In the genomic region with DNA sequence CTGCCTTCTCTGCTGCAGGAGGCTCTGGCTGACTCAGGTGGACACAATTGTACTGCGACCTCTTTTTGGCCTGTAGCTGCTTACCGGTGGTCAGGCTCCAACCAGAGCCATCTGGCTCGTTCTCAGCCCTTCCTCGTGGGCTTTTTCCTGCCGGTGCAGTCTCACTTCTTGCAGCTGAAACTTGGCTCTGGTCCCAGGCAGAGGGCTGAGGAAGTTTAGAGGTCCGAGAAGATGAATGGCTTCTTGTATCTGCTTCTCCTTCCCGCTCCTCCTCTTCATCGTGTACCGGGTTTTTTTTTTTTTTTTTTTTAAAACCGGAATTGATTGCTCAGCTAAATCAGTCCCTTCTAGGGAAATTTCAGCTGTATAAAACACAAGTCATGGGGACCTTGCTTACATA, we compare ENCODE assay signal across 8 mouse cellular contexts. TPM values are rescaled to one million over a fixed set of nuclear protein-coding genes. Genes with fewer than 3 reads are reported as not detected.
A peak's percentile ranks its signal among the peaks of the same experiment; 100 is the strongest.
DNase-seq lines count a peak whose midpoint lies in the region; ATAC-seq and TF ChIP-seq lines count a peak whose summit lies in the region.
"Had no signal": no experiment of that assay in that cellular context is flagged by ENCODE, and none has a peak within 500 bp of the region (broad histone marks: within the 10 kb centered on the region; RNA-seq: fewer than 3 reads in every experiment).

No protein-coding gene starts in this region.

- H3K27ac ChIP-seq in thymus, adult 2 months (ENCODE audit: control insufficient read depth, insufficient read depth, low read length) = no peak overlapping the region
- peak overlapping the region in 1 of 2 experiments; percentile 67; a peak in 2 of 4 replicates for H3K27ac ChIP-seq in heart, embryonic 14.5 days (replicated peaks in 1 of 2; ENCODE audit: control insufficient read depth in 1 of 2, insufficient read depth in 1 of 2, low read depth in 2 of 2, low read length in 2 of 2)
- H3K27ac ChIP-seq: limb, embryonic 12.5 days had no signal

- no peak for TF ChIP-seq CTCF in thymus, adult 2 months (IDR thresholded peaks at IDR 0.05; ENCODE audit: borderline replicate concordance, control insufficient read depth, extremely low read depth, insufficient read depth, low read length, poor library complexity)

- peak overlapping the region; percentile 18; the same call in 1 of the 2 replicates for H3K4me2 ChIP-seq in heart, embryonic 14.5 days (ENCODE audit: low read length)
- H3K4me2 ChIP-seq: limb, embryonic 12.5 days had no signal

- peaks cover 11% of the 10 kb centered on the region for H3K4me1 ChIP-seq in thymus, adult 2 months (replicated peaks; ENCODE audit: control insufficient read depth, insufficient read depth, low read length)
- H3K4me1 ChIP-seq in heart, embryonic 14.5 days (ENCODE audit: control insufficient read depth in 2 of 2, insufficient read depth in 2 of 2, low read length in 2 of 2) = peaks cover 18 to 22% of the 10 kb centered on the region in 2 experiments

- no peak overlapping the region for H3K4me3 ChIP-seq in thymus, adult 2 months (ENCODE audit: control insufficient read depth, insufficient read depth, low read length)
- H3K4me3 ChIP-seq in heart, embryonic 14.5 days (ENCODE audit: control insufficient read depth in 1 of 2, insufficient read depth in 1 of 2, low read depth in 1 of 2, low read length in 2 of 2) = no peak overlapping the region
- H3K4me3 ChIP-seq: limb, embryonic 12.5 days had no signal

- H3K36me3 ChIP-seq in thymus, adult 2 months (ENCODE audit: control insufficient read depth, insufficient read depth, low read length) = peaks cover 18% of the 10 kb centered on the region
- H3K36me3 ChIP-seq in heart, embryonic 14.5 days (ENCODE audit: control insufficient read depth, insufficient read depth, low read length) = peaks cover 33% of the 10 kb centered on the region

- 6% methylated on average over 10 of the region's 10 CpGs for WGBS in thymus, adult 2 months
- 35% methylated on average over 10 of the region's 10 CpGs for WGBS in heart, embryonic 14.5 days

- H3K9ac ChIP-seq in heart, embryonic 14.5 days (ENCODE audit: low read length) = no peak overlapping the region
- H3K9ac ChIP-seq: limb, embryonic 12.5 days had no signal

- H3K9me3 ChIP-seq in heart, embryonic 14.5 days (ENCODE audit: control insufficient read depth, low read length) = no peaks in the 10 kb centered on the region
- H3K9me3 ChIP-seq: limb, embryonic 12.5 days had no signal

- TF ChIP-seq POLR2A in thymus, adult 2 months (IDR thresholded peaks at IDR 0.05; ENCODE audit: control insufficient read depth, extremely low read depth, insufficient read depth, low read length, poor library complexity) = no peak

- no peaks in the 10 kb centered on the region for H3K27me3 ChIP-seq in thymus, adult 2 months (ENCODE audit: control insufficient read depth, insufficient read depth, low read length)
- no peaks in the 10 kb centered on the region for H3K27me3 ChIP-seq in heart, embryonic 14.5 days (ENCODE audit: control insufficient read depth, insufficient read depth, low read length)

- ATAC-seq in heart, embryonic 14.5 days (ENCODE audit: insufficient number of reproducible peaks, insufficient read depth, low FRiP score, low read depth) = peak; percentile 42; the same call in 1 of the 2 replicates
- no peak for ATAC-seq in CD4-positive, CD25-positive, alpha-beta regulatory T cell, adult 4 months

- DNase-seq in thymus, adult 2 months = peak; percentile 28
- no peak for DNase-seq in thymus, postnatal 10 days (ENCODE audit: low spot score in 2 of 2)
- peak; percentile 72 for DNase-seq in cerebellum, adult 11-12 months
- peak; percentile 93 for DNase-seq in kidney, postnatal 14 days
- peak; percentile 85 for DNase-seq in lung, postnatal 36 days

RNA-seq across cellular contexts. Expression of a gene that starts 18.0 kb away (rescaled TPM):
- 113 and 124 TPM in 2 replicates for polyA plus RNA-seq in thymus, adult 2 months (2012; rRNA removed)
- polyA plus RNA-seq in heart, embryonic 14.5 days (2014; fragmentation: Nextera tagmentation; extraction: Ambion mirVana) = 12.6 and 13.6 TPM in 2 replicates
- 10 to 100 TPM; 18.9 to 19.9 TPM for polyA plus RNA-seq in CD4-positive, CD25-positive, alpha-beta regulatory T cell, adult 4 months (2017; shearing (Covaris generic))

RNA-seq across cellular contexts. Expression of a gene that starts 32.9 kb away (rescaled TPM):
- 29.4 and 34.4 TPM in 2 replicates for polyA plus RNA-seq in thymus, adult 2 months (2012; rRNA removed)
- 12.1 and 12.8 TPM in 2 replicates for polyA plus RNA-seq in heart, embryonic 14.5 days (2014; fragmentation: Nextera tagmentation; extraction: Ambion mirVana)
- 1 to 10 TPM; 7.2 to 9.8 TPM for polyA plus RNA-seq in CD4-positive, CD25-positive, alpha-beta regulatory T cell, adult 4 months (2017; shearing (Covaris generic))

Comparison
In these comparisons a context has a peak if more than half of its experiments do, and no peak if none do; other contexts are left out.
1. DNase-seq: peak in thymus, adult 2 months (single experiment), cerebellum, adult 11-12 months (single experiment), kidney, postnatal 14 days (single experiment) and lung, postnatal 36 days (single experiment); none in thymus, postnatal 10 days (0 of 2).